Mouse (Mus musculus) spleen, adult 2 months (tissue): ENCODE results near the gene Fam149a.

Source experiments
- CTCF ChIP-seq: fragments of 200-500 bp; IDR thresholded peaks from 2 replicates; pipeline ENCODE4 v1.5.1; 2011; ENCODE audit warnings: mild to moderate bottlenecking, inconsistent platforms; ENCODE audit not compliant: insufficient read depth, insufficient read length, insufficient replicate concordance; ENCODE audit errors: extremely low read depth
- POLR2A ChIP-seq: fragments of 200-500 bp; IDR thresholded peaks from 2 replicates; pipeline ENCODE4 v1.6.1; 2011; ENCODE audit warnings: low read depth, low read length, inconsistent platforms

- TF ChIP-seq CTCF, result no peak
- TF ChIP-seq POLR2A, result no peak
Observed at GRCm38 (mm10) chr8:45302390-45302789, 79.7 kb downstream of the Fam149a start.
